Mouse (Mus musculus) embryonic facial prominence, embryonic 14.5 days (tissue): ENCODE data around the gene Efnb3. TPM values are rescaled to one million over a fixed set of nuclear protein-coding genes. Genes with fewer than 3 reads are reported as not detected.
"Not testable (repeated sequence)": the region's sequence is repeated elsewhere in the genome, so short reads cannot be mapped to it uniquely, and the experiment has no call there.

ENCODE experiments used
- ATAC-seq: fragments of 200-750 bp; cut with Nextera tagmentation; 2 replicates; pipeline ENCODE4 v1.8.0; 2017; ENCODE audit warnings: low read depth, moderate number of reproducible peaks, moderate TSS enrichment
- DNase-seq: peaks from one replicate; pipeline ENCODE4 v3.0.0-alpha.2; 2015; ENCODE audit warnings: low spot score
- H3K27ac ChIP-seq: fragments of 300-500 bp; sonication (generic); replicated peaks from 2 replicates; pipeline ENCODE4 v1.5.1; 2014; ENCODE audit warnings: low read depth, mild to moderate bottlenecking, low read length, moderate library complexity
- H3K27me3 ChIP-seq: fragments of 300-500 bp; sonication (generic); replicated peaks from 2 replicates; pipeline ENCODE4 v1.6.1; 2014; ENCODE audit warnings: low read length; ENCODE audit not compliant: control insufficient read depth, insufficient read depth
- H3K36me3 ChIP-seq: fragments of 300-500 bp; sonication (generic); 2 replicates; pipeline ENCODE4 v1.6.1; 2014; ENCODE audit warnings: low read length, mixed read lengths; ENCODE audit not compliant: control insufficient read depth, insufficient read depth
- H3K4me1 ChIP-seq: fragments of 300-500 bp; sonication (generic); 2 replicates; pipeline ENCODE4 v1.6.1; 2014; ENCODE audit warnings: antibody characterized with exemption, low read length; ENCODE audit not compliant: control insufficient read depth, insufficient read depth
- H3K4me2 ChIP-seq: fragments of 300-500 bp; sonication (generic); 2 replicates; pipeline ENCODE4 v1.6.1; 2014; ENCODE audit warnings: low read depth, mild to moderate bottlenecking, low read length, moderate library complexity, mixed read lengths
- H3K4me3 ChIP-seq: fragments of 300-500 bp; sonication (generic); 2 replicates; pipeline ENCODE4 v1.5.1; 2014; ENCODE audit warnings: low read depth, mild to moderate bottlenecking, low read length
- H3K9ac ChIP-seq: fragments of 300-500 bp; sonication (generic); 2 replicates; pipeline ENCODE4 v1.6.1; 2014; ENCODE audit warnings: low read depth, mild to moderate bottlenecking, low read length, moderate library complexity, mixed read lengths
- H3K9me3 ChIP-seq: fragments of 300-500 bp; sonication (generic); 2 replicates; pipeline ENCODE4 v1.6.1; 2016; ENCODE audit warnings: low read length; ENCODE audit not compliant: control insufficient read depth
- WGBS: fragments of 180-500 bp; shearing (Covaris S2); extraction: QIAGEN DNeasy Blood & Tissue Kit; methylation state at CpG from one replicate; pipeline ENCODE4 v1.1.7; 2014; 5-methylcytosine and 5-hydroxymethylcytosine counted together
- polyA plus RNA-seq: library from polyadenylated mRNA; unstranded; fragments of >200 nt; fragmentation: Nextera tagmentation; extraction: Ambion mirVana; gene quantifications from 2 replicates; pipeline ENCODE4 v1.2.1, GENCODE M21; 2014

The Efnb3 gene
- polyA plus RNA-seq, 1 experiment from 2014 or later = 7.3 TPM

GRCm38 (mm10) chr11:69549060-69549656 is 10.8 kb downstream of the Efnb3 start, which contains the start of gene Dnah2:
Gene Dnah2, minus strand, starts transcription at chr11:69549110.
- 57% methylated on average over 8 of the region's 12 CpGs for WGBS
- no peaks in the 10 kb centered on the region for H3K9me3 ChIP-seq
- DNase-seq (no peak), ATAC-seq (no peak)
- no peak within 1 kb of the TSS for H3K9ac ChIP-seq
- no peak within 1 kb of the TSS for H3K27ac ChIP-seq
- H3K27me3 ChIP-seq = no peaks in the 10 kb centered on the region
- H3K4me1 ChIP-seq = peaks cover 8% of the 10 kb centered on the region; the same call in 1 of the 2 replicates
- no peak within 1 kb of the TSS for H3K4me3 ChIP-seq
- no peaks in the 10 kb centered on the region for H3K36me3 ChIP-seq
- no peak within 1 kb of the TSS for H3K4me2 ChIP-seq

- H3K4me1 ChIP-seq = peaks cover 9% of the 10 kb centered on the region; the same call in 1 of the 2 replicates
- no peaks in the 10 kb centered on the region for H3K9me3 ChIP-seq
- no peaks in the 10 kb centered on the region for H3K27me3 ChIP-seq
- peak overlapping the region; percentile 86 for H3K27ac ChIP-seq
- peak overlapping the region; percentile 82 for H3K4me2 ChIP-seq
- peak overlapping the region; percentile 52 for H3K4me3 ChIP-seq
- peak; percentile 42 for ATAC-seq
- H3K36me3 ChIP-seq = no peaks in the 10 kb centered on the region
- H3K9ac ChIP-seq = peak overlapping the region; percentile 73
- WGBS = 1% methylated on average over 15 of the region's 15 CpGs
- DNase-seq = no peak
Measured at GRCm38 (mm10) chr11:69547071-69547470, 12.9 kb downstream of the Efnb3 start.

- peak; percentile 88 for ATAC-seq
Measured at GRCm38 (mm10) chr11:69546423-69547053, 13.5 kb downstream of the Efnb3 start.

GRCm38 (mm10) chr11:69545957-69546356 is 14.0 kb downstream of the Efnb3 start:
- peak overlapping the region; percentile 86 for H3K27ac ChIP-seq
- WGBS = 11% methylated on average over 6 of the region's 7 CpGs
- peak overlapping the region; percentile 82 for H3K4me2 ChIP-seq
- no peaks in the 10 kb centered on the region for H3K9me3 ChIP-seq
- H3K9ac ChIP-seq = peak overlapping the region; percentile 73
- H3K4me3 ChIP-seq = peak overlapping the region; percentile 52
- peaks cover 9% of the 10 kb centered on the region; the same call in 1 of the 2 replicates for H3K4me1 ChIP-seq
- no peaks in the 10 kb centered on the region for H3K36me3 ChIP-seq
- ATAC-seq (no peak), DNase-seq (peak; percentile 36)
- no peaks in the 10 kb centered on the region for H3K27me3 ChIP-seq

More at GRCm38 (mm10) chr11:69546423-69547053, 13.5 kb downstream of the Efnb3 start:
- no peaks in the 10 kb centered on the region for H3K9me3 ChIP-seq
- peak overlapping the region; percentile 82 for H3K4me2 ChIP-seq
- H3K9ac ChIP-seq = peak overlapping the region; percentile 73
- H3K4me3 ChIP-seq = peak overlapping the region; percentile 52
- no peaks in the 10 kb centered on the region for H3K36me3 ChIP-seq
- H3K27ac ChIP-seq = peak overlapping the region; percentile 86
- H3K27me3 ChIP-seq = no peaks in the 10 kb centered on the region
- WGBS = under 1% methylated on average over 34 of the region's 44 CpGs
- peaks cover 9% of the 10 kb centered on the region; the same call in 1 of the 2 replicates for H3K4me1 ChIP-seq
- DNase-seq = peak; percentile 94

GRCm38 (mm10) chr11:69543598-69543997 is 16.4 kb downstream of the Efnb3 start:
- H3K9me3 ChIP-seq = no peaks in the 10 kb centered on the region
- no peak overlapping the region for H3K9ac ChIP-seq
- no peak overlapping the region for H3K4me3 ChIP-seq
- no peak overlapping the region for H3K27ac ChIP-seq
- no peak overlapping the region for H3K4me2 ChIP-seq
- WGBS = 28% methylated on average over 3 of the region's 3 CpGs
- peaks cover 9% of the 10 kb centered on the region; the same call in 1 of the 2 replicates for H3K4me1 ChIP-seq
- no peaks in the 10 kb centered on the region for H3K27me3 ChIP-seq
- no peaks in the 10 kb centered on the region for H3K36me3 ChIP-seq
- no peak for ATAC-seq
- DNase-seq = no peak

- H3K9ac ChIP-seq, H3K4me3 ChIP-seq, DNase-seq, H3K9me3 ChIP-seq, H3K36me3 ChIP-seq, H3K27ac ChIP-seq, ATAC-seq, H3K4me2 ChIP-seq, H3K27me3 ChIP-seq, H3K4me1 ChIP-seq: not testable (repeated sequence)
- 64% methylated on average over 1 of the region's 3 CpGs for WGBS
Measured at GRCm38 (mm10) chr11:69541741-69542140, 18.3 kb downstream of the Efnb3 start.

GRCm38 (mm10) chr11:69540700-69541099 is 19.3 kb downstream of the Efnb3 start:
- 93% methylated on average over 2 of the region's 2 CpGs for WGBS

GRCm38 (mm10) chr11:69534990-69535389 is 25.0 kb downstream of the Efnb3 start:
- ATAC-seq = no peak
- no peaks in the 10 kb centered on the region for H3K9me3 ChIP-seq
- 92% methylated on average over 1 of the region's 1 CpGs for WGBS

More at GRCm38 (mm10) chr11:69540700-69541099, 19.3 kb downstream of the Efnb3 start:
- DNase-seq (no peak), ATAC-seq (no peak)
- Histone ChIP-seq H3K9me3 (no peaks in the 10 kb centered on the region), H3K27me3 (no peaks in the 10 kb centered on the region), H3K9ac (no peak overlapping the region), H3K27ac (no peak overlapping the region), H3K36me3 (no peaks in the 10 kb centered on the region), H3K4me1 (0 out of 2 replicates have a peak, but pooled peaks cover 4% of the 10 kb centered on the region), H3K4me2 (no peak overlapping the region), H3K4me3 (no peak overlapping the region)

More at GRCm38 (mm10) chr11:69534990-69535389, 25.0 kb downstream of the Efnb3 start:
- H3K9ac ChIP-seq = no peak overlapping the region
- no peaks in the 10 kb centered on the region for H3K36me3 ChIP-seq
- H3K4me1 ChIP-seq = no peaks in the 10 kb centered on the region
- no peak overlapping the region for H3K4me2 ChIP-seq
- DNase-seq = no peak
- H3K4me3 ChIP-seq = no peak overlapping the region
- H3K27me3 ChIP-seq = no peaks in the 10 kb centered on the region
- H3K27ac ChIP-seq = no peak overlapping the region
